Mouse (Mus musculus): Measurements from ENCODE around the gene Crtc2. TPM values are rescaled to one million over a fixed set of nuclear protein-coding genes. Genes with fewer than 3 reads are reported as not detected.

Gene Crtc2
- polyA plus RNA-seq, 1 experiment from 2014 or later = 23.7 TPM

DNA sequence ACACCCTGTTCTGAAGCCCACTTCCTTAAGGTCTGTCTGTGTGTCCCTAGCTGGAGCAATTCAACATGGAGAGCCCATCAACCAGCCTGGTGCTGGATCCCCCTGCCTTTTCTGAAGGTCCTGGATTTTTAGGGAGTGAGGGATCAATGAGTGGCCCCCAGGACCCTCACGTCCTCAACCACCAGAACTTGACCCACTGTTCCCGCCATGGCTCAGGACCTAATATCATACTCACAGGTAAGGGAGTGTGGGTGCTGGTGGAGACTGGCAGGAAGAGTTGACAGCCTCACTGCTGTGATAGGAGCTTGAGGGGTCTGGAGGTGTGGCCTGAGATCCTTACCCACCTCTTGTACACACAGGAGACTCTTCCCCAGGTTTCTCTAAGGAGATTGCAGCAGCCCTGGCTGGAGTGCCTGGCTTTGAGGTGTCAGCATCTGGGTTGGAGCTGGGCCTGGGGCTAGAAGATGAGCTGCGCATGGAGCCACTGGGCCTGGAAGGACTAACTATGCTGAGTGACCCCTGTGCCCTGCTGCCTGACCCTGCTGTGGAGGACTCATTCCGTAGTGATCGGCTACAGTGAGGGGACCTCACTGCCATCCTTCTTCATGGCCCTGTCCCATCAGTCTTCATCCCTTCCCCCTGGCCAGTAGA, 9.3 kb downstream of the Crtc2 start:
- WGBS = 96% methylated on average over 5 of the region's 5 CpGs
- no peak for TF ChIP-seq CTCF (IDR thresholded peaks at IDR 0.05; ENCODE audit: low read depth)
- Histone ChIP-seq H3K4me1 (replicated peaks; ENCODE audit: insufficient read depth, low read length) (peaks cover 7% of the 10 kb centered on the region; the same call in 1 of the 2 replicates), H3K36me3 (ENCODE audit: insufficient read depth, low read length) (peaks cover 48% of the 10 kb centered on the region), H3K4me2 (ENCODE audit: low read length) (no peak overlapping the region), H3K9ac (ENCODE audit: low read depth, low read length) (no peak overlapping the region), H3K27me3 (ENCODE audit: insufficient read depth, low read length) (no peaks in the 10 kb centered on the region), H3K27ac (no peak overlapping the region), H3K4me3 (replicated peaks; ENCODE audit: low read depth, low read length) (no peak overlapping the region), H3K9me3 (replicated peaks; ENCODE audit: low read length) (no peaks in the 10 kb centered on the region)
- ATAC-seq (replicated peaks; ENCODE audit: low FRiP score, low read depth) (no peak), DNase-seq (ENCODE audit: low spot score) (no peak)

- WGBS = 32% methylated on average over 10 of the region's 10 CpGs
- ATAC-seq (replicated peaks; ENCODE audit: low FRiP score, low read depth) (no peak), DNase-seq (ENCODE audit: low spot score) (no peak)
- Histone ChIP-seq H3K27me3 (ENCODE audit: insufficient read depth, low read length) (no peaks in the 10 kb centered on the region), H3K9ac (ENCODE audit: low read depth, low read length) (peak overlapping the region; percentile 92), H3K4me2 (ENCODE audit: low read length) (peak overlapping the region; percentile 86), H3K9me3 (replicated peaks; ENCODE audit: low read length) (no peaks in the 10 kb centered on the region), H3K4me1 (replicated peaks; ENCODE audit: insufficient read depth, low read length) (peaks cover 7% of the 10 kb centered on the region; the same call in 1 of the 2 replicates), H3K27ac (peak overlapping the region; percentile 98), H3K36me3 (ENCODE audit: insufficient read depth, low read length) (peaks cover 36% of the 10 kb centered on the region), H3K4me3 (replicated peaks; ENCODE audit: low read depth, low read length) (peak overlapping the region; percentile 90)
- TF ChIP-seq CTCF (IDR thresholded peaks at IDR 0.05; ENCODE audit: low read depth) = no peak
These were observed 10.7 kb downstream of the Crtc2 start for GRCm38 (mm10) chr3:90264687-90265033.

- peak within 1 kb of the TSS; percentile 98 for H3K27ac ChIP-seq
- no peaks in the 10 kb centered on the region for H3K27me3 ChIP-seq (ENCODE audit: insufficient read depth, low read length)
- no peaks in the 10 kb centered on the region for H3K9me3 ChIP-seq (replicated peaks; ENCODE audit: low read length)
- peak within 1 kb of the TSS; percentile 86 for H3K4me2 ChIP-seq (ENCODE audit: low read length)
- TF ChIP-seq CTCF (IDR thresholded peaks at IDR 0.05; ENCODE audit: low read depth) = peak; percentile 87
- DNase-seq (ENCODE audit: low spot score) (peak; percentile 94), ATAC-seq (replicated peaks; ENCODE audit: low FRiP score, low read depth) (peak; percentile 88)
- peaks cover 29% of the 10 kb centered on the region for H3K36me3 ChIP-seq (ENCODE audit: insufficient read depth, low read length)
- peak within 1 kb of the TSS; percentile 90 for H3K4me3 ChIP-seq (replicated peaks; ENCODE audit: low read depth, low read length)
- H3K9ac ChIP-seq (ENCODE audit: low read depth, low read length) = peak within 1 kb of the TSS; percentile 92
- WGBS = under 1% methylated on average over 74 of the region's 87 CpGs
- H3K4me1 ChIP-seq (replicated peaks; ENCODE audit: insufficient read depth, low read length) = peaks cover 7% of the 10 kb centered on the region; the same call in 1 of the 2 replicates
These were observed 11.3 kb downstream of the Crtc2 start, which contains the start of gene Dennd4b for GRCm38 (mm10) chr3:90265034-90265931. Gene Dennd4b, plus strand, starts transcription at chr3:90265185.

- Histone ChIP-seq H3K9me3 (replicated peaks; ENCODE audit: low read length) (no peaks in the 10 kb centered on the region), H3K4me2 (ENCODE audit: low read length) (peak overlapping the region; percentile 86), H3K4me3 (replicated peaks; ENCODE audit: low read depth, low read length) (peak overlapping the region; percentile 90), H3K4me1 (replicated peaks; ENCODE audit: insufficient read depth, low read length) (peaks cover 7% of the 10 kb centered on the region; the same call in 1 of the 2 replicates), H3K27ac (peak overlapping the region; percentile 98), H3K27me3 (ENCODE audit: insufficient read depth, low read length) (no peaks in the 10 kb centered on the region), H3K9ac (ENCODE audit: low read depth, low read length) (peak overlapping the region; percentile 92), H3K36me3 (ENCODE audit: insufficient read depth, low read length) (peaks cover 21% of the 10 kb centered on the region)
- no peak for TF ChIP-seq CTCF (IDR thresholded peaks at IDR 0.05; ENCODE audit: low read depth)
- peak; percentile 35 for DNase-seq (ENCODE audit: low spot score)
- 24% methylated on average over 16 of the region's 16 CpGs for WGBS
- ATAC-seq (replicated peaks; ENCODE audit: low FRiP score, low read depth) = peak; percentile 21
These were observed 12.2 kb downstream of the Crtc2 start for GRCm38 (mm10) chr3:90265932-90266741.

- no peak for ATAC-seq (replicated peaks; ENCODE audit: low FRiP score, low read depth)
- H3K27me3 ChIP-seq (ENCODE audit: insufficient read depth, low read length) = no peaks in the 10 kb centered on the region
- peaks cover 7% of the 10 kb centered on the region; the same call in 1 of the 2 replicates for H3K4me1 ChIP-seq (replicated peaks; ENCODE audit: insufficient read depth, low read length)
- TF ChIP-seq CTCF (IDR thresholded peaks at IDR 0.05; ENCODE audit: low read depth) = no peak
- H3K4me3 ChIP-seq (replicated peaks; ENCODE audit: low read depth, low read length) = no peak overlapping the region; the same call in 1 of the 2 replicates
- peak overlapping the region; percentile 86 for H3K4me2 ChIP-seq (ENCODE audit: low read length)
- H3K27ac ChIP-seq = peak overlapping the region; percentile 98; the same call in 1 of the 2 replicates
- peaks cover 11% of the 10 kb centered on the region for H3K36me3 ChIP-seq (ENCODE audit: insufficient read depth, low read length)
- H3K9me3 ChIP-seq (replicated peaks; ENCODE audit: low read length) = no peaks in the 10 kb centered on the region
- DNase-seq (ENCODE audit: low spot score) = no peak
- 91% methylated on average over 20 of the region's 20 CpGs for WGBS
- no peak overlapping the region for H3K9ac ChIP-seq (ENCODE audit: low read depth, low read length)
These were observed 13.2 kb downstream of the Crtc2 start for GRCm38 (mm10) chr3:90266901-90267775.
